Mouse (Mus musculus): Measurements from ENCODE around the gene Cep135. TPM values are rescaled to one million over a fixed set of nuclear protein-coding genes. Genes with fewer than 3 reads are reported as not detected.

Cep135 gene
- polyA plus RNA-seq, 1 experiment from 2014 or later, result 1.9 TPM

- Histone ChIP-seq H3K4me1 (replicated peaks; ENCODE audit: control insufficient read depth, insufficient read depth, low read length) (no peaks in the 10 kb centered on the region), H3K9me3 (ENCODE audit: control insufficient read depth) (no peaks in the 10 kb centered on the region), H3K27me3 (replicated peaks; ENCODE audit: control insufficient read depth, insufficient read depth, low read length) (no peaks in the 10 kb centered on the region), H3K4me2 (replicated peaks; ENCODE audit: low read depth) (no peak overlapping the region), H3K27ac (ENCODE audit: low read depth, low read length) (no peak overlapping the region), H3K4me3 (ENCODE audit: low read depth, low read length) (no peak overlapping the region), H3K36me3 (ENCODE audit: control insufficient read depth, insufficient read depth) (0 out of 2 replicates have a peak, but pooled peaks cover 20% of the 10 kb centered on the region), H3K9ac (ENCODE audit: low read depth, low read length) (no peak overlapping the region)
- TF ChIP-seq CTCF (IDR thresholded peaks at IDR 0.05; ENCODE audit: low read depth), result no peak
- 29% methylated on average over 1 of the region's 1 CpGs for WGBS
- no peak for ATAC-seq
Observed at GRCm38 (mm10) chr5:76627770-76628169, 39.3 kb downstream of the Cep135 start.

DNA sequence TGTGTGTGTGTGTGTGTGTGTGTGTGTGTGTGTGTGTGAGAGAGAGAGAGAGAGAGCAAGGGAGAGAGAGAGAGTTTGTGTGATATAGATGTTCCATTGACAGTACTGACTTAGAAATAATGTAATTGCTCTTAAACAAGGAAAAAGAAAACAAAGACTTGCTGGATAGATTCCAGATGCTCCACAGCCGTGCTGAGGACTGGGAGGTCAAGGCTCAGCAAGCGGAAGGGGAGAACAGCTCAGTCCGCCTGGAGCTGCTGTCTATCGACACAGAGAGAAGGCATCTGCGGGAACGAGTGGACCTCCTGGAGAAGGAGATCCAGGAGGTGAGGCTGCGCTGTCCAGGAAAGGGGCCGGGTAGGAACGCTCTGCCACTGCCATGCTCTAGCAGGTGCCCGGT is 45.5 kb downstream of the Cep135 start:
- Histone ChIP-seq H3K9me3 (ENCODE audit: control insufficient read depth) (no peaks in the 10 kb centered on the region), H3K4me3 (ENCODE audit: low read depth, low read length) (no peak overlapping the region), H3K36me3 (ENCODE audit: control insufficient read depth, insufficient read depth) (peaks cover 52% of the 10 kb centered on the region), H3K4me1 (replicated peaks; ENCODE audit: control insufficient read depth, insufficient read depth, low read length) (no peaks in the 10 kb centered on the region), H3K4me2 (replicated peaks; ENCODE audit: low read depth) (no peak overlapping the region), H3K9ac (ENCODE audit: low read depth, low read length) (no peak overlapping the region), H3K27ac (ENCODE audit: low read depth, low read length) (no peak overlapping the region), H3K27me3 (replicated peaks; ENCODE audit: control insufficient read depth, insufficient read depth, low read length) (no peaks in the 10 kb centered on the region)
- ATAC-seq, result no peak
- 71% methylated on average over 10 of the region's 10 CpGs for WGBS
- TF ChIP-seq CTCF (IDR thresholded peaks at IDR 0.05; ENCODE audit: low read depth), result no peak

DNA sequence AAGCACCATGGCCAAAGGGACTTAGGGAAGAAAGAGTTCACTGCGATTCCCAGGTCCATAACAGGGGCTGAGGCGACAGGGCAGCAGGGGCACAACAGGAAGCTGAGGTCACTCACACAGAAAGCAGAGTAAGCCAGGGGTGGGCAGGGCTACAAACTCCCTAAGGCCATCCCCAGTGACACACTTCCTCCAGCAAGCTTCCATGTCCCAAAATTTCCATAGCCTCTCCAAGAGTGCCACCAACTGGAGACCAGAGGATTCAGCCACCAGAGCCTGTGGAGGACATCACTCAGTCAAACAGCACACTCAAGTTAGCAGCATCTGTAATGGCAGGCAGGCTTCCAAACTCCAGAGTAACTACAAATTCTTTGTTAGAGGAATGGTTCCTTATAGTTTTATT is 47.1 kb downstream of the Cep135 start:
- peak; percentile 58 for TF ChIP-seq CTCF (IDR thresholded peaks at IDR 0.05; ENCODE audit: low read depth)
- Histone ChIP-seq H3K27me3 (replicated peaks; ENCODE audit: control insufficient read depth, insufficient read depth, low read length) (no peaks in the 10 kb centered on the region), H3K4me1 (replicated peaks; ENCODE audit: control insufficient read depth, insufficient read depth, low read length) (no peaks in the 10 kb centered on the region), H3K27ac (ENCODE audit: low read depth, low read length) (no peak overlapping the region), H3K9me3 (ENCODE audit: control insufficient read depth) (no peaks in the 10 kb centered on the region), H3K4me3 (ENCODE audit: low read depth, low read length) (no peak overlapping the region), H3K9ac (ENCODE audit: low read depth, low read length) (no peak overlapping the region), H3K4me2 (replicated peaks; ENCODE audit: low read depth) (no peak overlapping the region), H3K36me3 (ENCODE audit: control insufficient read depth, insufficient read depth) (peaks cover 61% of the 10 kb centered on the region)
- 92% methylated on average over 2 of the region's 2 CpGs for WGBS
- no peak for ATAC-seq

- no peak for TF ChIP-seq CTCF (IDR thresholded peaks at IDR 0.05; ENCODE audit: low read depth)
- no peaks in the 10 kb centered on the region for H3K4me1 ChIP-seq (replicated peaks; ENCODE audit: control insufficient read depth, insufficient read depth, low read length)
- no peak for ATAC-seq
- no peaks in the 10 kb centered on the region for H3K27me3 ChIP-seq (replicated peaks; ENCODE audit: control insufficient read depth, insufficient read depth, low read length)
- H3K36me3 ChIP-seq (ENCODE audit: control insufficient read depth, insufficient read depth), result peaks cover 40% of the 10 kb centered on the region
- no peak overlapping the region for H3K27ac ChIP-seq (ENCODE audit: low read depth, low read length)
- H3K9me3 ChIP-seq (ENCODE audit: control insufficient read depth), result no peaks in the 10 kb centered on the region
- no peak overlapping the region for H3K4me2 ChIP-seq (replicated peaks; ENCODE audit: low read depth)
- H3K4me3 ChIP-seq (ENCODE audit: low read depth, low read length), result no peak overlapping the region
- WGBS, result 94% methylated on average over 4 of the region's 4 CpGs
- H3K9ac ChIP-seq (ENCODE audit: low read depth, low read length), result no peak overlapping the region
Observed at GRCm38 (mm10) chr5:76642076-76642475, 53.6 kb downstream of the Cep135 start.

- Histone ChIP-seq H3K9ac (ENCODE audit: low read depth, low read length) (no peak overlapping the region), H3K27me3 (replicated peaks; ENCODE audit: control insufficient read depth, insufficient read depth, low read length) (no peaks in the 10 kb centered on the region), H3K4me2 (replicated peaks; ENCODE audit: low read depth) (no peak overlapping the region), H3K9me3 (ENCODE audit: control insufficient read depth) (no peaks in the 10 kb centered on the region), H3K27ac (ENCODE audit: low read depth, low read length) (no peak overlapping the region; the same call in 1 of the 2 replicates), H3K36me3 (ENCODE audit: control insufficient read depth, insufficient read depth) (peaks cover 22% of the 10 kb centered on the region), H3K4me3 (ENCODE audit: low read depth, low read length) (no peak overlapping the region), H3K4me1 (replicated peaks; ENCODE audit: control insufficient read depth, insufficient read depth, low read length) (no peaks in the 10 kb centered on the region)
- 92% methylated on average over 7 of the region's 7 CpGs for WGBS
- no peak for ATAC-seq
- TF ChIP-seq CTCF (IDR thresholded peaks at IDR 0.05; ENCODE audit: low read depth), result no peak
Observed at GRCm38 (mm10) chr5:76644234-76644633, 55.7 kb downstream of the Cep135 start.

DNA sequence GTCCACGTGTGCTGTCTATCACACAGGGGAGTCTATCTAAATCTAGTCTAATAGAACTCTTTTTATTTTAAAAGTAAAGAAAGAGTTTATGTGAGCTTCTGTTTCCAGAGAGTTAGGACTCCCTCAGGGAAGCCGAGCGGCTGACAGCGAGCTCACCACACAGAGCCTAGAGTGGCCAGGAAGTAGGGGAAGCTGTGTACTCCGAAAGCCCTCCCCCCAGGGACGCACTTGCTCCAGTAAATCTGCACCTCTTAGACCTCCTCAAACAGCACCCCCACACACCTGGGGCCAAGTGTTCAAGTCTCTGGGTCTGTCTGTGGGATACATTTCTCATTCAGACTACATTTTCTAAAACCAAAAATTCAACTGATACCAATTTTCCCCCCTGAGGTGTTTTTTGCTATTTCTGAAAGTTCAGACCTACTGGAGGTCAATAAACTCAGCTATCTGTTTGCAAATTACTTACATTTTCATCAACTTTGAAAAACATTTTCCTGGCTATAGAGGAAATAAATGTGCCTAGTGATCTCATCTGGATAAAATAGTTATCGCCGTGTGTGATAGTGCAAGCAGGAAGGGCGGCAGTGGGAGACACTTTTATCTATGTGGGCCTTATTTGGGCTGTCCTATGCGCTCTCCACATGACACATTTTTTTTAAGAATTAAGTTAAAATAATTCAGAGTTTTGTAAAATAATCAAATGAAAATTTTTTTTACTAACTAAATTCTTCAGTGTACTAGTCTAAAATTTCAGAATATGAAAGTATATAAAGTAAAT is 56.8 kb downstream of the Cep135 start:
- 90% methylated on average over 10 of the region's 10 CpGs for WGBS
- Histone ChIP-seq H3K27ac (ENCODE audit: low read depth, low read length) (no peak overlapping the region), H3K9me3 (ENCODE audit: control insufficient read depth) (no peaks in the 10 kb centered on the region), H3K4me1 (replicated peaks; ENCODE audit: control insufficient read depth, insufficient read depth, low read length) (no peaks in the 10 kb centered on the region), H3K27me3 (replicated peaks; ENCODE audit: control insufficient read depth, insufficient read depth, low read length) (no peaks in the 10 kb centered on the region), H3K9ac (ENCODE audit: low read depth, low read length) (no peak overlapping the region), H3K36me3 (ENCODE audit: control insufficient read depth, insufficient read depth) (peaks cover 15% of the 10 kb centered on the region; the same call in 1 of the 2 replicates), H3K4me2 (replicated peaks; ENCODE audit: low read depth) (no peak overlapping the region), H3K4me3 (ENCODE audit: low read depth, low read length) (no peak overlapping the region)
- ATAC-seq, result no peak
- TF ChIP-seq CTCF (IDR thresholded peaks at IDR 0.05; ENCODE audit: low read depth), result no peak
